Mouse (Mus musculus) lung, postnatal 25 days (tissue): ENCODE measurements around the gene Tmem50a.

Experiments used
- DNase-seq: peaks from one replicate; pipeline ENCODE4 v3.0.0; 2022; ENCODE audit warnings: low spot score

The Tmem50a gene

DNA sequence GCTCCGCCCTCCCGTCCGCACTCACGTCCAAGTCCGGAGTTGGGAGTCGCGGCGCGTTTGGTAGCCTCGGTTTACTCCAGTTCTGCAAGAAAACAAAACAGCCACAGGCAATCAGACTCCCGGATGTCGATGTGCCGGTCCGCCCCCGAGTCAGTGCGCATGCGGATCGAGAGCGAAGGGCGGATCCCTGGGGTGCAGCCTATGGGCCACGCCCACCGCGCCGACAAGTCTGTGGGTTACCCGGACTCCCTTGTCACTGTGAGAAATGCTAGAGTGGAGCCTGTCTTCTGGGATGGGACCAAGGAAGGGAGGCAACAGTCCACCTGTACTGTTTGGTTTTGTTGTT, at the start of gene Tmem50a:
TSS of gene Tmem50a (minus strand) at position 161 of the 346 bp plus-strand sequence.
- peak; percentile 95 for DNase-seq

DNA sequence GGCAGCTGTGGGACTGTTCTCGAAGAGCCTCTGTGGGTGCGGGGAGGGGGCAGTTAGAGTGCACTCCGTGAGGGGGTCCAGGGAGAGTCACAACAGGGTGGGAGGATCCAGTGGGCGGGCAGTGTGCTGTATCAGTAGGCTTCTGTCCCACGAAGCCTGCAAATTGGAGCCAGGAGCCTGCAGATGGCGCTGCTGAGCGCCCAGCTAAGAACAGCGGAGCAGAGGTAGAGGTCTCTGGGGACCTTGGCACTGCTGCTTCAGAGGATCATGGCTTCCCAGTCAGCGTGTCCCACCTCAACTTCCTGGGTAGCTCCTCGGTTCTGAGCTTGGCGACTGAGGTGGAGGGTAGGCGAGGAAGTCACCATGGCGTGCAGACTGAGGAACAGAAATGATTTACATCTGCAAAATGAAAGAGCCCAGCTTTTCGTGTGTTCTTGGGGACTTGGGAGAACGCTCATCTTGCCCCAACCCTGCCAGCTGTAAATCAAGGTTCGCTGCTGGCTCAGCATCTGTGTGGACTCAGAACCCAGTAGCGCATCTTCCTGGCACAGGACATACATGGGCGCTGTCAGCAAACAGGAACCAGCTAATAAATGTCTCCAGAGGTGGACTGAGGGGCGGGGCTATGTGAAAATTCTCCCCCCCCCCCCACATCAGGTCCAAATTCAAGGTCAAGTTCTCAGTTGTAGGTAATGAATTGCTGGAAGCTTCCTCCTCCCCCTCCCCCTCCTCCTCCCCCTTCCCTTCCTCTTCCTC, 48.4 kb upstream of the Tmem50a start:
- no peak for DNase-seq

DNA sequence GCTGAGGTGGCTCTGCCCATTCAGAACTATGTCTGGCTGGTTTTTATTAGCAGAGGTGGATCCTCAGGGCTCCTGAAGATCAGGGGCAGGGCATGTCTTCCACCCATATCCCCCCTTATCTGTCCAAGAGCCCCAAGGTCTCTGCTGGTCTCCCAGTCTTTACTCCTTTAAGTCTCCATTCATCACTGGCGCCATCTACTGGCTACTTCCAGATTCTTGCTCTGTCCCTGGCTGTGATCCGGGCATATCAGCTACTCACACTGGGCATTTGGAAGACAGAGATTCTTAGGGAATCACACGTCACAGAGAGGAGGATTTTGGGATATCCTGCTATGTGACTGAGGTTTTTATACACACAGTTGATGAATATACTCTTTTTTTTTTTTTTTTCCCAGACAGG, 41.5 kb upstream of the Tmem50a start:
- DNase-seq = peak; percentile 72

DNA sequence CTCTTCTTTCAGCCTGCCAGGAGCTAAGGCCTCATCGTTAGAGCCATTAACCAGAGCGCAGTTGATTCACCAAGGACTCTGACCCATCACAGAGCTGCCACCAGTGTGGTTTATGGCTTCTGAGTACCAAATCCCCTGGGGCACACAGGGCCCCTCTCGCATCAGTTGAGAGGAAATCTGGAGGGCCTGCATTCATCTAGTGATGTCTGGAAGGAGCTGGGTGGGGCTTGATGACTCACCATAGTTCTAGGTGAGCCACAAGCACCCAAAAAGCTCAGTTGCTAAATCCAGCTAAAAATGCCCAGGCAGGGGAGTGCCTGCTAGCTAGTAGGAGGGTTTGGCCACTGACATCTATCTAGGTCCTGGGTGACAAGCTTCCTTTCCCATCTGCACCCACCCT, 41.0 kb upstream of the Tmem50a start:
- no peak for DNase-seq

DNA sequence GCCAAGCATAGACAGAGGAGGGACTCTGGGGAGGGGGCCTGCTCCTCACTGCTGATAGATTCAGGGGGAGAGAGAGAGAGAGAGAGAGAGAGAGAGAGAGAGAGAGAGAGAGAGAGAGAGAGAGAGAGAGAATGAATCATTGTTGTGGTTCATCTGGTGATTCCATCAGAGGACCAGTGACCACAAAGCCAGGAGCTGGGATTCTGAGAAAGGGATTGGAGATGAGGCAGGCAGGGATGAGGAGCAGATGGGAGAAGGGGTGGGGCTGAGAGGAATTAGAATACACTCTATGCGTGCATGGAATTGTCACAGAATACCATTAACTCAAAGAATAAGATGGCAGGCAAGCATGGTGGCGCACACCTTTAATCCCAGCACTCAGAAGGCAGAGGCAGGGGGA, 40.4 kb upstream of the Tmem50a start:
- no peak for DNase-seq

DNA sequence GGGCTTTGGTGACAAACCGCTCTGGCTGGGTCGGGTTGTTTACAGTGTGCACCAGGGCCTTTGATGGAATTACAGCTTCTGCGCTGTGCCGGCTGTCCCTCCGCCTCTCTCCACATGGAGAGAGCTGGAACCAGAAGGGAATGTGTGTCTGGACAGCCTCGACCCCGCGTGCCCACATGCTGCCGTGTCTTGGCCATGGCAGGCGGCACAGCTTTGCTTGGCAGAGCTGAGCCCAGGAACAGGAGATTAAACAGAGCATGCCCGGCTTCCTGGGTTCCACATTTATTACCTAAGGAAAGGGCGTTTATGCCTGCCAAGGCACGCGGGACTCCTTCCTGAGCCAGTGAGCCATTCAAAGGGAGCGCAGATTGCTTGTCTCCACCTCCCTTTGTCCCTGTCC, 39.6 kb upstream of the Tmem50a start:
- no peak for DNase-seq

DNA sequence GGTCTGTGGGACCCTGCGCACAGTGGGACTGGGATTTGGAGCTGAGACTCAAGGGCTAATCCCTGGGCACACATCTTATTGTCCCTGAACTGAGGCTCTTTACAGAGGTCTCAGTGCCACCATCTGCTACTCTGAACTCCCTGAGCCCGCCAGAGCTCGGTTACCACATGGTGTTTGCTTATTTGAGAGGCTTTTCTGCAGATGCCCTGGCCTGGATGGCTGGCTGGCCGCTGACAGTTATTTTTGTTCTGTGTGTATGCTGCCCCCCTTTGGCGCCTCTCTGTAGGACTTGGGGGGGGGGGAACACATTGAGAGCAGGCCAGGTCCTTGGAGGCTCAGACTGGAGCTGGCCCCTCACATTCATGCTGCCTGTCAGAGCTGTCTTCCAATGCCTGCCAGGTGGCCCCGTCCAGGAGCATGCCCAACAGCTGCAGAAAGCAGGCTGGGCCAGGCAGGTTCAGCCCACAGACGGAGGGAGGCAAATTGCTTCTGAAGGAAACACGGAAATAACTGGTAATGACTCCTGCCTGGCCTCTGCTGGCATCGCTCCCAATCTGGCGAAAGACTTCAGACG, 35.8 kb upstream of the Tmem50a start:
- no peak for DNase-seq

DNA sequence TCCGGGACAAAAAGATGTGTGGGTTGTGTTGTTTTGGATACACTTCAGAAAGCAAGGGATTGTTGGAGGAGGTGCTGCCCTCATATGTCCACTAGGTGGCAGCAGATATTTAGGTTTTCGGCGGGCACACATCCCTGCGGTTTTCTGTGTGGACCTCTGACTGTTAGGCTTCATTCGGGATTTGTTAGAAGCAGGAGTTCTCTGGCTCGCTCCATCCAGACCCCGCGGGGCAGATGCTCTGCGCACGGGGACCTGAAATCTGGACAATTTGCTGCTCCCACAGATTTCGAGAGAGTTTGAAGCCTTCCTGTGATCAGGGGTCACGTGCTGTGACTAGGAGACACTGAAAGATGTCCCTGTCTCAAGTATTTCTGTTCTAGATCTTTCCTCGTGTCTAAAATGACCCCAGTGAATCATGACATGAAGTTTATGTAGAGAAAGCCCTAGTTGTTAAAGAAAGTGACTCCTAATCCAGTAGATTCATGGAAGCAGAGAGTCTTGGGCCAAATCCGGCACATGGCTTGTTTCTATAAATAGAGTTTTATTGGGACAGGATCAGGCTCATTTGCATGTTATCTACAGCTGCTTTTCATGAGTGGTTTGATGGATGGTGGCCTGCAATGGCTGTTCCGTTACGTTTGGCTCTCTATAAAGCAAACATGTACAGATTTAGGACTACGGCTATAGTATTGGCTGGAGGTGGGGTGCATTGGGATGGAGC, 31.4 kb upstream of the Tmem50a start:
- DNase-seq = peak; percentile 78

DNA sequence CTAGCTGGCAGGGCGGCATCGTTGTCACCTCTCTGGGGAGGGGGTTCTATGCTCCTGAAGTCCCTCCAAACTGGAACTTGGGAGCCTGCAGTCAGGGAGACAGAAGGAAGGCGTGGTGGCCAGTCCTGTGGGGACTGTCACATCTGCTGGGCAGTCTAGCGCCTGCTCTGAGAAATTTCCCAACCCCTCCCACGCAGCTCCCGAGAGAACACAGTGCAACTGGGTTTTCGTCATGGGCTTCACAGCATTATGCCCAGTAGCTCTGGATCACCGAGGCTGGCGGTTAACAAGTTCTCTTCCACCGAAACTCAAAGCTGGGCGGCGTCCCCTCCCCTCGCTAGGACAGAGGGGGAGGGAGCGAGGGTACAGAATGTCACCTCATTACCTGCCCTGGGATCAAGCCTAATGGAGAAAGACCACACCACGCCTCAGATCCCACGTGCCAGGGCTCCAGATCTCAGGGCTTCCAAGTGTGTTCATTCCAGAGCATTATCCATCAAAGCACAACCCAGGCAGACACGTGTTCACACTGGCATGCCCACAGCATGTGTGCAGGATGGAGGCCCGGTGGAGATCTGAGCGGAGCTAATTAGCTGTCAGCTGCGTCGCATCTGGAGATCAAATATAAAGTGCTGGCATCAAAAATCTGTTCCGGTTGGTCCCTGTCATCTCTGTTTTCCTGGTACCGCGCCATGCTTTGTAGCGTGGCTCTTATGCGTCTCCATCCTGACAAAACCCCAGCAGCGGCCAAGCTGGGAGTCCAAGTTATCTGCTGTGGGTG, 29.1 kb upstream of the Tmem50a start:
- DNase-seq = no peak

DNA sequence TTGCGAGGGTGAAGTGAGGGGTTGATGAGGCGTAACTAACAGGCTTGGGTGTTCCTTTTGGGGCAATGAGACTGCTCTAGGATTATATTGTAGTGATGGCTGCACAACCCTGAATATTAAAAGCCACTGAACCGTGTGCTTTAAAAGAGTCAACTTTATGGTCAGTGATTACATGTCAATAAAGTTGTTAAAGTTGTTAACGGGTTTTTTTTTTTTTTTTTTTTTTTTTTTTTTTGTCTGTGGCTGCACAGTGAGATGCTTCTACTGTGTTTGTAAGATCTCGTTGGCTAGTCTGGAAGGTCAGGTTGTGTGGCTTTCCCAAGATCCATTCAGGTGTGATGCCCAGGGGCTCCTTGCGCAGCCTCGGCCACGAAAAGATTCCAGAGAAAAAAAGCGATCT, 25.1 kb upstream of the Tmem50a start:
- no peak for DNase-seq

DNA sequence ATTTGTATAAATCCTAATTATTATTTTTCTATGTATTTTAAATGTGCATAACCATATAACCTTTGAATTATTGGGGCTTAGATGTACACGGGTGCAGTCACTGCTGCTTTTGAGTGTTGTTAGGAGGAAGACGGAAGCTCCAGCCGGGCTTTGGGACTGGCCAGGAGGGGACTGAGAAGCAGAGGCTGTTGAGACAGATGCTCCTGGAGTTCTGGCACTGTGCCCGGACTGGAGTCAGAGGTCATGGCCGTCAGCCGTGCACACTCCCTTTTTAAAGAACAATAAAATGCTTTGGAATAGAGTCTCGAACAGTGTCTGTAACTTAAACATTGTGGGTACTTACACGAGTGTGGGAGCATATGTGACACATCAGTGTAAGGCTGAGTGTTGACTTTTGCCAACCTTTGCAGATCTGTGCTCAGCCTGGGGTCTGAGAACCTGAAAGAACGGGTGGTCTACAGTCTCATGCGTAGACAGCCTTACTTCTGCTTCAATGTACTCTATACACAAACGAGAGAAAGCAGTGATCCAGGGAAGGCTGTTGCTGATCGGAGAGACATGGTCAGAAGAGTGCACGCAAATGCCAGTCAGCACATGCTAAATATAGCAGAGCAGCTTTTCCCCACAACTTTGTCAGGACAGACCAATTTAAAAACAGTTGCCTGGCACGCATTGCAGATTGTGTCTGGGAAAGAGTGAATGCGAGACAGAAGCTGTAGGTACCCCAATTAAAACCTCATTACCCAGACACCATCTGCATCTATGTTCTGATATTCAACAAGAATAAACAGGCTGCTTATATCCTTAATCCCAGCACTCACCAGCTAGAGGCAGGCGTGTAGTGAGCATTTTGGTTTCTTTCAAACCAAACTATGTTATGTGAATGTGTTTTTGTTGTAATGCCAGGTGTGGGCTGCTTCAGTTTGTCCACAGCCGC, 22.7 kb upstream of the Tmem50a start:
- DNase-seq = no peak

DNA sequence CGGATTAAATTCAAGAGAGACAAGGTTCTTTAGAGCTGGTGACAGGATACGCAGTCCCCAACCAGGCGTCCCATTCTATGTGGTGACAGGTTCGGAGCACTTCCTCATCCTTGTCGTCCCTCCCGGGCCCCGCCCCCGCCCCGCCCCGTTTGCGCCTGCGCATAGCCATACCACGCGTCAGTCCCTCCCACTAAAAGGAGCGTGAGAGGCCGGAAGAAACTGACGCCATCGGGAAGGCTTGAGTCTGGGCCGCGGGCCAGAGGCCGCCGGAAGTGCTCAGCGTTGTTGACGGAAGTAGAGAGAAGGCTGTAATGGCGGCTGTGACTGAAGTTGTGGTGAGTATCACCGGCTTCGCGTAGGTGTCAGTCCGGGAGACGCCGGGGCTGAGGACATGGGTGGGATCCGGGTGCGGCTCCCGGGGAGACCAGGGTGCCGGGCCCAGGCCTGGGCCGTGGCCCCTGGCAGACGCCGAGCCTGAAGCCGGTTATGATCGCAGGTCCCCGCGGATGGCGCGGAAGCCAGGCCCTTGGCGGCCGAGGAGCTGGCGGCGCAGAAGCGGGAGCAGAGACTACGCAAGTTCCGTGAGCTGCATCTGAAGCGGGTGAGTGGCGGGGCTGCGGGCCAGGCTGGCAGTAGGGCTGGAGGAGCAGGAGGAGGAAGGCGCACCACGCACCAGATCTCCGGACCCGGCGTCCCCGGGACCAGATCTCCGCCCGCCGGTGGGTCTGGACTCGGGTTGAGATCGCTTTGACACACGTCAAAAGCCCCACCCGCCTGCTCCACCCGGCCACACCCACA, 16.1 kb upstream of the Tmem50a start, which contains the start of gene Syf2:
TSS of gene Syf2 (plus strand) at position 215 of the 798 bp plus-strand sequence.
- DNase-seq = peak; percentile 97

DNA sequence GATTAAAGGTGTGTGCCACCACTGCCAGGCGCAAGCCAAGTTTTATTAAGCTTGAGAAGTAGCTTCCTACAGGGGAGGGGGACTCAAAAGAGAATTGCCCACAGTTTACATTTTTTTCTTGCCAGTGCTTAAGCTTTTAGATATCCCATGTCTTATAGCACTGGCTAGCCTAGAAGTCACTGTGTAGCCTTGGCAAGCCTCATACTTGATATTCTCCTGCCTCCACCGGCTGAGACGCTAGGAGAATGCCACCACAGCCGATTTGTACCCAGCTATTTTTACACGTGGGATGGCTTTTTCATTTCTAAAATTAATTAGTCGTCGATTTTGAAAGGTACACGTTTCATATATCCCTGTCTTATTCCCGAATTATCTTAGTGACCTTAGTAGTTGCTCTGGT, 15.4 kb upstream of the Tmem50a start:
- no peak for DNase-seq

DNA sequence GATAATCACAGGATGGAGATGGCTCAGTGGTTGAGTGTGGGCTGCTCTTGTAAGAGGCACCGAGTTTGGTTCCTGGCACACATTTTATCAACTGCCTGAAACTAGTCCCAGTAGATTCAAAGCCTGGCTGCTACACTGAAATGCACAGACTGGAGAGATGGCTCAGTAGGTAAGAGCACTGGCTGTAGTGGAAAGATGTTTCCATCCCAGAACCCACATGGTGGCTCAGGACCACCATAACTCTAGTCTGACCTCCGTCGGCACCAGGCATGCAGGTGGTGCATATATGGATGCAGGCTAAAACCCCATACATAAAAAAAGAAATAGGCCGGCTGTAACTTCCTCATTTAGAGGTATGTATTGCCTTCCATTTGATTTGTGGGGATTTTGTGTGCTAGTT, 14.7 kb upstream of the Tmem50a start:
- no peak for DNase-seq

DNA sequence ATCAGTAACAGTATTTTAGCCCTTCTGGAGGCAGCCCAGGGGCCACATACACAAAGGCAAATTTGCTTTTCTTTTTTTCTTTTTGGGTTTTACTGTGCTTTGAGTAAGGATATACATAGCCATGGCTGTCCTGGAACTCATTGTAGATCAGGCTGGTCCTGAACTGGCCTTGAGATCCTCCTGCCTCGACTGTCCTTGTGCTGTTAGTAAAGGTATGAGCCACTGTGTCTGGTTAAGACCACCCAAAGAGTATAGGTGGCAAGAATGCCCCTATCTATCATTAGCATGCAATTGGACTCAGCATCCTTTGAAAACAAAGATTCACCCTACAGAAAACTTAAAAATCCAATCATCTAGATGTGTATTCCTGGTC, 13.6 kb upstream of the Tmem50a start:
- no peak for DNase-seq

DNA sequence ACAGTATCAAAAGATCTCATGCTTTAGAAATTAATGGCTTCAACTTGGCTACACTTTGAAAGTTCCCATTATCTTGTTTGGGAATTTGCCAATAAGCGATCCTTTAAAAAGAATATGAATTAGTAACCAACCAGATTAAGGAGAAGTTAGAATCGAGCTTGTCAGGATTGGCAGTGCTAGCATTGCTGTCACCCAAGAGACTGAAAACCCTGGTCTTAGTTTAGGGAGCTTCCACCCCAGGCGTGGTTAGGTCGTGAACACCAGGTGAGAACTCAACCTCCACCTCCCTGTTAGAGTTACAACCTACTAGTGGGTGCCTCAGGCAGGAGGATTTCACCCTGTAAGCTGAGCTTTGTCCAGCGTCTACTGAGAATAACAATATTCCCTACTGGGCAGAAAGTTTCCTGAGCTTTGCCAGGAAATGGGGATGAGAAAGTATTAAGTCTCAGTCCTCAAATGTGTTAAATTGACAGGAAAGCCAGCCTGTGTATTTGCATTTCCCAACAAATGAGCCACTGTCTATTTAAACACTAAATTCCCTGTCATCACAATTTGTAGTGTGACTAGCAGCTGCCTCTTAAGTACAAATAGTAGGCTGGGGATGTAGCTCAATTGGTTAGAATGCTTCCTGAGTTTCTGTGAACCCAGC, 13.1 kb upstream of the Tmem50a start:
- no peak for DNase-seq

DNA sequence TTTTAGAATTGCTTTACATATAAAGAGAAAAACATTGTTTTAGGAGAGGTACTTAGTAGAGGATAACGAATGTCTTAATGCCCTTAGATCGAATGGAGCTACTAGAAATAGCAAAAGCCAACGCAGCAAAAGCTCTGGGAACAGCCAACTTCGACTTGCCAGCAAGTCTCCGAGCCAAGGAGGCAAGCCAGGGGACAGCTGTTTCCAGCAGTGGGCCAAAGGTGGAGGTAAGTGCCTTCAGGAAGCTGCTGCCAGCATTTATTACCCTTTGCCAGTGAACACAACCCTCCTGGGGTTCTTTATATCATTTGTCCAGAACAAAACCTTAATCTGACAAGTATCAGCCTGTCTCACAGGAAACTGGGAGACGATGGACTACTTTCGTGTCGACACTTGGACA, 10.4 kb upstream of the Tmem50a start:
- no peak for DNase-seq

DNA sequence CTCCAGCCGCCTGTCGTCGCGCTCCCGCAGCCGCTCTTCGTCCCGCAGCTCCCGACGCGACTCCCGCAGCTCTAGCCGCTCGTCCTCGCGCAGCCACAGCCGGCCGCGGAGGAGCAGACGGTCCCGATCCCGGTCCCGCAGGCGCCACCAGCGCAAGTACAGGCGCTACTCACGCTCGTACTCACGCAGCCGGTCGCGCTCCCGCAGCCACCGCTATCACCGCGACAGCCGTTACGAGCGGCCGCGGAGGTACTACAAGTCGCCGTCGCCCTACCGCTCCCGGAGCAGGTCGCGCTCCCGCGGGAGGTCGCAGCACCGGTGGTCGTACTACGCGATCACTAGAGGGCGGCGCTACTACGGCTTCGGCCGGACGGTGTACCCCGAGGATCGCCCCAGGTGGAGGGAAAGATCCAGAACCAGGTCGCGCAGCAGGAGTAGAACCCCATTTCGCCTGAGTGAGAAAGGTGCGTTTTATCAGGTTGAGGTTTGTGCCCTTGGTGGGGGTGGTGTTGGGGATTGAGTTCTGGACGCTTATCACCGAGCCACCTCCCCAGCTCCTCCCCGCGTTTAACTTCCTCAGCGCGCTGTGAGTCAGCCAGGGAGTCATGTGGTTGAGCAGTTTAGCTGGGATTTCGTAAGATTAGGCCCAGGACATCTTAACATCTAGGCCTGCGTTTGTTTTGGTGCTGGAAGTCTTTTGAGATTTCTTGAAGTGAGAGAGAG, 9.4 kb upstream of the Tmem50a start:
- peak; percentile 88 for DNase-seq

DNA sequence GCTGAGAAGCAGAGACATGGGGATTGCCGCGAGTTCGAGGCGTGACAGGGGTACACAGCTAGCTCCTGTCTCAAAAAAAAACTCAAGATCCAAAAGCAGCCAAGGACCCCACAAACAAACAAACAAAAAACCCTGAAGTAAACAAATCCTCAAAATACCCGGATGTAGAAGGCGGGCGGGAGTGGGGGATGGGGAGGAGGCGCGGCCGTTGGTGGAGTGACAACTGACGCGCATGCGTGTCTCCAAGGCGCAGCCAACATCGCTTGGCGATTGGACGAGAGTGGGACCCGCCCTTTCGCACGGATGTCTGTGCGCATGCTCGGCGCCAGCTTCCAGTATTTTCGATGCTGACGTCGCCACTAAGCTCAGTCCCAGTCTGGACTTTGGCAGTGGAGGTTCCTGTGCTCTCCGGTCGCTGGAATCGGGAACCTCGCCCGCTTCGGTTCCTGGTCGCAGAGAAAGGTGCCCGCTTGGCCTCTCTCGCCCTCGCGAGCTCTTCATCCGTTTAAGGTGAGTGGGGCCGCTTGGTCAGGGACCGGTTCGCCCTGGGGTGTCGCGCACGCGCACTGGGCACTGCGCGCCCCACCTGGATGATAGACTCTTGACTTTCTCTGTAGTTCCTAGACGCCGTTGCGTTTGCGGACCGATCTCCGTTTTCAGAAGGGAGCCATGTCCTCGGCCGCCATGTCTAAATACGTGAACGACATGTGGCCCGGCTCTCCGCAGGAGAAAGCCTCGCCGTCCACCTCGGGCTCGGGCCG, 8.6 kb upstream of the Tmem50a start, which contains the start of gene Rsrp1:
TSS of gene Rsrp1 (plus strand) at position 335 of the 761 bp plus-strand sequence.
- peak; percentile 98 for DNase-seq
